Mouse (Mus musculus): ENCODE measurements around the gene Drp2.

Drp2 gene

GRCm38 (mm10) chrX:134403863-134404583, at the start of gene Drp2:
Gene Drp2, plus strand, starts transcription at chrX:134404551.
- no peaks in the 10 kb centered on the region for H3K27me3 ChIP-seq (ENCODE audit: control insufficient read depth, insufficient read depth, low read length, poor library complexity, severe bottlenecking)
- no peaks in the 10 kb centered on the region for H3K36me3 ChIP-seq (ENCODE audit: control insufficient read depth, insufficient read depth, low read length, poor library complexity, severe bottlenecking)
- DNase-seq (ENCODE audit: low read depth, low spot score), result peak; percentile 0

GRCm38 (mm10) chrX:134359336-134359735, 45.0 kb upstream of the Drp2 start:
- Histone ChIP-seq H3K36me3 (ENCODE audit: control insufficient read depth, insufficient read depth, low read length, poor library complexity, severe bottlenecking) (no peaks in the 10 kb centered on the region), H3K27me3 (ENCODE audit: control insufficient read depth, insufficient read depth, low read length, poor library complexity, severe bottlenecking) (no peaks in the 10 kb centered on the region)
- DNase-seq (ENCODE audit: low read depth, low spot score), result no peak

- Histone ChIP-seq H3K27me3 (ENCODE audit: control insufficient read depth, insufficient read depth, low read length, poor library complexity, severe bottlenecking) (no peaks in the 10 kb centered on the region), H3K36me3 (ENCODE audit: control insufficient read depth, insufficient read depth, low read length, poor library complexity, severe bottlenecking) (no peaks in the 10 kb centered on the region)
- DNase-seq (ENCODE audit: low read depth, low spot score), result no peak
Measured at GRCm38 (mm10) chrX:134362156-134362555, 42.2 kb upstream of the Drp2 start.

GRCm38 (mm10) chrX:134365421-134365820, 38.9 kb upstream of the Drp2 start:
- no peak for DNase-seq (ENCODE audit: low read depth, low spot score)

GRCm38 (mm10) chrX:134366547-134366946, 37.8 kb upstream of the Drp2 start:
- Histone ChIP-seq H3K36me3 (ENCODE audit: control insufficient read depth, insufficient read depth, low read length, poor library complexity, severe bottlenecking) (no peaks in the 10 kb centered on the region), H3K27me3 (ENCODE audit: control insufficient read depth, insufficient read depth, low read length, poor library complexity, severe bottlenecking) (no peaks in the 10 kb centered on the region)
- DNase-seq (ENCODE audit: low read depth, low spot score), result no peak

More at GRCm38 (mm10) chrX:134365421-134365820, 38.9 kb upstream of the Drp2 start:
- H3K27me3 ChIP-seq (ENCODE audit: control insufficient read depth, insufficient read depth, low read length, poor library complexity, severe bottlenecking), result no peaks in the 10 kb centered on the region
- no peaks in the 10 kb centered on the region for H3K36me3 ChIP-seq (ENCODE audit: control insufficient read depth, insufficient read depth, low read length, poor library complexity, severe bottlenecking)

- no peaks in the 10 kb centered on the region for H3K36me3 ChIP-seq (ENCODE audit: control insufficient read depth, insufficient read depth, low read length, poor library complexity, severe bottlenecking)
- no peaks in the 10 kb centered on the region for H3K27me3 ChIP-seq (ENCODE audit: control insufficient read depth, insufficient read depth, low read length, poor library complexity, severe bottlenecking)
- DNase-seq (ENCODE audit: low read depth, low spot score), result peak; percentile 57
Measured at GRCm38 (mm10) chrX:134371279-134371678, 33.1 kb upstream of the Drp2 start.

- H3K27me3 ChIP-seq (ENCODE audit: control insufficient read depth, insufficient read depth, low read length, poor library complexity, severe bottlenecking), result no peaks in the 10 kb centered on the region
- DNase-seq (ENCODE audit: low read depth, low spot score), result peak; percentile 25
- H3K36me3 ChIP-seq (ENCODE audit: control insufficient read depth, insufficient read depth, low read length, poor library complexity, severe bottlenecking), result no peaks in the 10 kb centered on the region
Measured at GRCm38 (mm10) chrX:134374190-134374589, 30.2 kb upstream of the Drp2 start.

- H3K36me3 ChIP-seq (ENCODE audit: control insufficient read depth, insufficient read depth, low read length, poor library complexity, severe bottlenecking), result no peaks in the 10 kb centered on the region
- DNase-seq (ENCODE audit: low read depth, low spot score), result no peak
- H3K27me3 ChIP-seq (ENCODE audit: control insufficient read depth, insufficient read depth, low read length, poor library complexity, severe bottlenecking), result no peaks in the 10 kb centered on the region
Measured at GRCm38 (mm10) chrX:134384896-134385295, 19.5 kb upstream of the Drp2 start.

- H3K36me3 ChIP-seq (ENCODE audit: control insufficient read depth, insufficient read depth, low read length, poor library complexity, severe bottlenecking), result no peaks in the 10 kb centered on the region
- no peak for DNase-seq (ENCODE audit: low read depth, low spot score)
- H3K27me3 ChIP-seq (ENCODE audit: control insufficient read depth, insufficient read depth, low read length, poor library complexity, severe bottlenecking), result no peaks in the 10 kb centered on the region
Measured at GRCm38 (mm10) chrX:134398972-134399371, 5.4 kb upstream of the Drp2 start.

GRCm38 (mm10) chrX:134404584-134404955, 219 bp downstream of the Drp2 start:
- no peaks in the 10 kb centered on the region for H3K27me3 ChIP-seq (ENCODE audit: control insufficient read depth, insufficient read depth, low read length, poor library complexity, severe bottlenecking)
- no peak for DNase-seq (ENCODE audit: low read depth, low spot score)
- no peaks in the 10 kb centered on the region for H3K36me3 ChIP-seq (ENCODE audit: control insufficient read depth, insufficient read depth, low read length, poor library complexity, severe bottlenecking)

- H3K27me3 ChIP-seq (ENCODE audit: control insufficient read depth, insufficient read depth, low read length, poor library complexity, severe bottlenecking), result no peaks in the 10 kb centered on the region
- H3K36me3 ChIP-seq (ENCODE audit: control insufficient read depth, insufficient read depth, low read length, poor library complexity, severe bottlenecking), result no peaks in the 10 kb centered on the region
- no peak for DNase-seq (ENCODE audit: low read depth, low spot score)
Measured at GRCm38 (mm10) chrX:134409354-134409900, 5.1 kb downstream of the Drp2 start.

- DNase-seq (ENCODE audit: low read depth, low spot score), result no peak
- no peaks in the 10 kb centered on the region for H3K36me3 ChIP-seq (ENCODE audit: control insufficient read depth, insufficient read depth, low read length, poor library complexity, severe bottlenecking)
Measured at GRCm38 (mm10) chrX:134412096-134412495, 7.7 kb downstream of the Drp2 start.

GRCm38 (mm10) chrX:134420097-134420496, 15.7 kb downstream of the Drp2 start:
- no peaks in the 10 kb centered on the region for H3K36me3 ChIP-seq (ENCODE audit: control insufficient read depth, insufficient read depth, low read length, poor library complexity, severe bottlenecking)
- no peak for DNase-seq (ENCODE audit: low read depth, low spot score)
- H3K27me3 ChIP-seq (ENCODE audit: control insufficient read depth, insufficient read depth, low read length, poor library complexity, severe bottlenecking), result no peaks in the 10 kb centered on the region

More at GRCm38 (mm10) chrX:134412096-134412495, 7.7 kb downstream of the Drp2 start:
- H3K27me3 ChIP-seq (ENCODE audit: control insufficient read depth, insufficient read depth, low read length, poor library complexity, severe bottlenecking), result no peaks in the 10 kb centered on the region

GRCm38 (mm10) chrX:134424263-134424662, 19.9 kb downstream of the Drp2 start:
- peak; percentile 1 for DNase-seq (ENCODE audit: low read depth, low spot score)

GRCm38 (mm10) chrX:134425798-134426197, 21.4 kb downstream of the Drp2 start:
- Histone ChIP-seq H3K36me3 (ENCODE audit: control insufficient read depth, insufficient read depth, low read length, poor library complexity, severe bottlenecking) (no peaks in the 10 kb centered on the region), H3K27me3 (ENCODE audit: control insufficient read depth, insufficient read depth, low read length, poor library complexity, severe bottlenecking) (no peaks in the 10 kb centered on the region)
- no peak for DNase-seq (ENCODE audit: low read depth, low spot score)

More at GRCm38 (mm10) chrX:134424263-134424662, 19.9 kb downstream of the Drp2 start:
- no peaks in the 10 kb centered on the region for H3K27me3 ChIP-seq (ENCODE audit: control insufficient read depth, insufficient read depth, low read length, poor library complexity, severe bottlenecking)
- H3K36me3 ChIP-seq (ENCODE audit: control insufficient read depth, insufficient read depth, low read length, poor library complexity, severe bottlenecking), result no peaks in the 10 kb centered on the region
